Mouse (Mus musculus) thymus, adult 2 months (tissue): ENCODE results near the gene Srrm2.

Experiments
- CTCF ChIP-seq: fragments of 200-500 bp; IDR thresholded peaks from 2 replicates; pipeline ENCODE4 v1.5.1; 2012; ENCODE audit warnings: mild to moderate bottlenecking, control low read depth, low read length, moderate library complexity, borderline replicate concordance; ENCODE audit not compliant: control insufficient read depth, poor library complexity, insufficient read depth; ENCODE audit errors: extremely low read depth
- POLR2A ChIP-seq: fragments of 200-500 bp; IDR thresholded peaks from 2 replicates; pipeline ENCODE4 v1.6.1; 2012; ENCODE audit warnings: mild to moderate bottlenecking, low read length, control low read depth, moderate library complexity; ENCODE audit not compliant: control insufficient read depth, poor library complexity, insufficient read depth; ENCODE audit errors: extremely low read depth

- no peak for TF ChIP-seq POLR2A
- TF ChIP-seq CTCF, result no peak
Measured at GRCm38 (mm10) chr17:23823018-23823417, 32.7 kb downstream of the Srrm2 start.
